ENCODE assay signal across 8 mouse cellular contexts in genomic region chr4:149099369-149100017, GRCm38 (mm10). TPM values are rescaled to one million over a fixed set of nuclear protein-coding genes. Genes with fewer than 3 reads are reported as not detected.
DNase-seq lines count a peak whose midpoint lies in the region; ATAC-seq lines count a peak whose summit lies in the region.

Pex14 (minus strand) TSS chr4:149099876.

- peak within 1 kb of the TSS; percentile 65 for H3K27ac ChIP-seq in hindbrain, embryonic 15.5 days (replicated peaks)

- peak within 1 kb of the TSS; percentile 97 for H3K4me3 ChIP-seq in hindbrain, embryonic 15.5 days

- WGBS in hindbrain, embryonic 15.5 days: under 1% methylated on average over 50 of the region's 50 CpGs

- peak within 1 kb of the TSS; percentile 91 for H3K9ac ChIP-seq in hindbrain, embryonic 15.5 days

- H3K27me3 ChIP-seq in hindbrain, embryonic 15.5 days: no peaks in the 10 kb centered on the region

- no peaks in the 10 kb centered on the region for H3K9me3 ChIP-seq in hindbrain, embryonic 15.5 days

- peak; percentile 78 for ATAC-seq in hindbrain, embryonic 15.5 days (ENCODE audit: low FRiP score, low read depth)

- H3K4me2 ChIP-seq in hindbrain, embryonic 15.5 days: peak within 1 kb of the TSS; percentile 97

- DNase-seq in R1 (ENCODE audit: low read depth, low spot score): peak; percentile 96
- DNase-seq in cerebellum, postnatal 25 days: peak; percentile 90 to 94
- DNase-seq in frontal cortex, postnatal 36 days (ENCODE audit: low spot score in 2 of 2): peak; percentile 89 to 93
- peak; percentile 79 for DNase-seq in left cerebral cortex, adult 11 months (ENCODE audit: low spot score)
- DNase-seq in lung, postnatal 4 days: peak; percentile 92 to 94
- peak; percentile 78 for DNase-seq in retina, postnatal 7 days (ENCODE audit: low read depth, low spot score)
- DNase-seq in urinary bladder, adult 2 months (ENCODE audit: low spot score): peak; percentile 80

- H3K36me3 ChIP-seq in hindbrain, embryonic 15.5 days: no peaks in the 10 kb centered on the region

- H3K4me1 ChIP-seq in hindbrain, embryonic 15.5 days (replicated peaks): peaks cover 17% of the 10 kb centered on the region

RNA-seq across cellular contexts. Expression of gene Pex14, which starts in this region (rescaled TPM):
- polyA plus RNA-seq in hindbrain, embryonic 15.5 days (2015; fragmentation: Nextera tagmentation; extraction: Ambion mirVana): 54.4 and 61.9 TPM in 2 replicates
- 31.1 and 31.8 TPM in 2 replicates for polyA plus RNA-seq in urinary bladder, adult 2 months (2012; rRNA removed)

Comparison
In these comparisons a context has a peak if more than half of its experiments do, and no peak if none do; other contexts are left out.
1. Peak in every context shown above with its lines: DNase-seq, ATAC-seq, H3K4me3 ChIP-seq and H3K27ac ChIP-seq.